18 mouse cellular contexts compared by ENCODE assay signal in genomic region chr6:97882931-97883330, GRCm38 (mm10).
A peak's percentile ranks its signal among the peaks of the same experiment; 100 is the strongest.
DNase-seq lines count a peak whose midpoint lies in the region; ATAC-seq and TF ChIP-seq lines count a peak whose summit lies in the region.
"Had no signal": no experiment of that assay in that cellular context is flagged by ENCODE, and none has a peak within 500 bp of the region (broad histone marks: within the 10 kb centered on the region; RNA-seq: fewer than 3 reads in every experiment).

No protein-coding gene starts in this region.

- intact Hi-C loops in heart, postnatal 36 days (cut with DNase I) = loop anchor here (10.0 kb wide), 1 partner anchor 122 kb away; no protein-coding TSS in a partner anchor

- TF ChIP-seq CTCF in midbrain, postnatal 0 days (IDR thresholded peaks at IDR 0.05) = no peak

- peak overlapping the region; percentile 93 for H3K27ac ChIP-seq in heart, embryonic 13.5 days (replicated peaks)
- H3K27ac ChIP-seq in midbrain, postnatal 0 days (ENCODE audit: low read depth, low read length) = no peak overlapping the region
- no peak overlapping the region for H3K27ac ChIP-seq in midbrain, embryonic 15.5 days
- H3K27ac ChIP-seq: embryonic facial prominence, embryonic 10.5 days; liver, embryonic 15.5 days; midbrain, embryonic 13.5 days; neural tube, embryonic 13.5 days had no signal

- DNase-seq in heart, postnatal 36 days = no peak
- peak; percentile 64 for DNase-seq in midbrain, postnatal 0 days (ENCODE audit: low spot score)
- peak; percentile 78 to 88 for DNase-seq in cerebellum, postnatal 14 days
- DNase-seq in telencephalon, adult 2 months (ENCODE audit: low read depth, low spot score) = peak; percentile 18
- no peak for DNase-seq in kidney, postnatal 36 days
- DNase-seq: adrenal gland, adult 2 months; gastrocnemius, postnatal 25 days; kidney, adult 11 months; lung, postnatal 36 days; thymus, adult 18-20 months had no signal

- H3K27me3 ChIP-seq in heart, embryonic 13.5 days (replicated peaks) = no peaks in the 10 kb centered on the region
- H3K27me3 ChIP-seq in midbrain, postnatal 0 days (ENCODE audit: insufficient read depth, low read length) = no peaks in the 10 kb centered on the region
- no peaks in the 10 kb centered on the region for H3K27me3 ChIP-seq in midbrain, embryonic 15.5 days (replicated peaks)
- H3K27me3 ChIP-seq: CH12.LX; liver, embryonic 15.5 days; midbrain, embryonic 13.5 days; neural tube, embryonic 13.5 days had no signal

- WGBS in heart, embryonic 13.5 days = 75% methylated on average over 8 of the region's 8 CpGs
- WGBS in midbrain, postnatal 0 days = 91% methylated on average over 8 of the region's 8 CpGs
- WGBS in midbrain, embryonic 15.5 days = 89% methylated on average over 8 of the region's 8 CpGs

- no peak overlapping the region for H3K4me3 ChIP-seq in heart, embryonic 13.5 days
- no peak overlapping the region for H3K4me3 ChIP-seq in midbrain, postnatal 0 days (ENCODE audit: low read depth, low read length)
- no peak overlapping the region for H3K4me3 ChIP-seq in midbrain, embryonic 15.5 days
- H3K4me3 ChIP-seq: embryonic facial prominence, embryonic 10.5 days; liver, embryonic 15.5 days; midbrain, embryonic 13.5 days; neural tube, embryonic 13.5 days had no signal

- peaks cover 77% of the 10 kb centered on the region for H3K4me1 ChIP-seq in heart, embryonic 13.5 days
- H3K4me1 ChIP-seq in midbrain, postnatal 0 days (ENCODE audit: insufficient read depth, low read length) = no peaks in the 10 kb centered on the region
- H3K4me1 ChIP-seq in midbrain, embryonic 15.5 days = no peaks in the 10 kb centered on the region
- H3K4me1 ChIP-seq: liver, embryonic 15.5 days; midbrain, embryonic 13.5 days had no signal

- ATAC-seq in heart, embryonic 13.5 days (ENCODE audit: extremely low read depth, insufficient number of reproducible peaks, low FRiP score, low TSS enrichment) = no peak
- no peak for ATAC-seq in midbrain, postnatal 0 days (ENCODE audit: low FRiP score)
- ATAC-seq in midbrain, embryonic 15.5 days (replicated peaks) = no peak
- ATAC-seq in megakaryocyte-erythroid progenitor cell, adult 5-6 weeks (replicated peaks; ENCODE audit: low FRiP score, low TSS enrichment, poor library complexity, severe bottlenecking) = no peak
- ATAC-seq: midbrain, embryonic 13.5 days had no signal

- no peaks in the 10 kb centered on the region for H3K9me3 ChIP-seq in heart, embryonic 13.5 days
- no peaks in the 10 kb centered on the region for H3K9me3 ChIP-seq in midbrain, postnatal 0 days (ENCODE audit: low read length)
- H3K9me3 ChIP-seq in midbrain, embryonic 15.5 days = no peaks in the 10 kb centered on the region
- H3K9me3 ChIP-seq: embryonic facial prominence, embryonic 10.5 days; liver, embryonic 15.5 days; midbrain, embryonic 13.5 days; neural tube, embryonic 13.5 days had no signal

- peak overlapping the region; percentile 18; the same call in 1 of the 2 replicates for H3K4me2 ChIP-seq in heart, embryonic 13.5 days
- no peak overlapping the region for H3K4me2 ChIP-seq in midbrain, postnatal 0 days (ENCODE audit: low read depth, low read length, poor library complexity, severe bottlenecking)
- H3K4me2 ChIP-seq in midbrain, embryonic 15.5 days = no peak overlapping the region
- H3K4me2 ChIP-seq: liver, embryonic 15.5 days; midbrain, embryonic 13.5 days; neural tube, embryonic 13.5 days had no signal

- no peak overlapping the region for H3K9ac ChIP-seq in heart, embryonic 13.5 days
- no peak overlapping the region for H3K9ac ChIP-seq in midbrain, postnatal 0 days (replicated peaks; ENCODE audit: low read length, poor library complexity, severe bottlenecking)
- H3K9ac ChIP-seq in midbrain, embryonic 15.5 days = no peak overlapping the region
- H3K9ac ChIP-seq: liver, embryonic 15.5 days; midbrain, embryonic 13.5 days; neural tube, embryonic 13.5 days had no signal

- H3K36me3 ChIP-seq in heart, embryonic 13.5 days = no peaks in the 10 kb centered on the region
- H3K36me3 ChIP-seq in midbrain, postnatal 0 days (ENCODE audit: insufficient read depth, low read length) = no peaks in the 10 kb centered on the region
- no peaks in the 10 kb centered on the region for H3K36me3 ChIP-seq in midbrain, embryonic 15.5 days (replicated peaks)
- H3K36me3 ChIP-seq: embryonic facial prominence, embryonic 10.5 days; liver, embryonic 15.5 days; midbrain, embryonic 13.5 days; neural tube, embryonic 13.5 days had no signal

Comparison
In these comparisons a context has a peak if more than half of its experiments do, and no peak if none do; other contexts are left out.
1. DNase-seq: peak in midbrain, postnatal 0 days (single experiment), cerebellum, postnatal 14 days (2 of 2) and telencephalon, adult 2 months (single experiment); none in heart, postnatal 36 days (0 of 2) and kidney, postnatal 36 days (0 of 2).